Mouse (Mus musculus) liver, embryonic 16.5 days (tissue): Measurements from ENCODE around the gene Ctse. TPM values are rescaled to one million over a fixed set of nuclear protein-coding genes. Genes with fewer than 3 reads are reported as not detected.

ENCODE experiments used
- ATAC-seq: fragments of 200-750 bp; cut with Nextera tagmentation; 2 replicates; pipeline ENCODE4 v1.8.0; 2017; ENCODE audit warnings: low read depth, mild to moderate bottlenecking, moderate number of reproducible peaks, moderate library complexity
- H3K27ac ChIP-seq: fragments of 300-500 bp; sonication (generic); 2 replicates; pipeline ENCODE4 v1.5.1; 2014; ENCODE audit warnings: mild to moderate bottlenecking, low read length
- H3K27me3 ChIP-seq: fragments of 300-500 bp; sonication (generic); 2 replicates; pipeline ENCODE4 v1.6.1; 2014; ENCODE audit warnings: low read depth, low read length, mixed read lengths; ENCODE audit not compliant: control insufficient read depth, insufficient read depth
- H3K36me3 ChIP-seq: fragments of 300-500 bp; sonication (generic); 2 replicates; pipeline ENCODE4 v1.6.1; 2014; ENCODE audit warnings: mild to moderate bottlenecking; ENCODE audit not compliant: control insufficient read depth, insufficient read depth
- H3K4me1 ChIP-seq: fragments of 300-500 bp; sonication (generic); 2 replicates; pipeline ENCODE4 v1.6.1; 2014; ENCODE audit warnings: low read depth, low read length, mixed read lengths; ENCODE audit not compliant: control insufficient read depth
- H3K4me2 ChIP-seq: fragments of 300-500 bp; sonication (generic); 2 replicates; pipeline ENCODE4 v1.6.1; 2014; ENCODE audit warnings: low read depth, low read length, mixed read lengths
- H3K4me3 ChIP-seq: fragments of 300-500 bp; sonication (generic); 2 replicates; pipeline ENCODE4 v1.5.1; 2014; ENCODE audit warnings: low read depth, mild to moderate bottlenecking, low read length
- H3K9ac ChIP-seq: fragments of 300-500 bp; sonication (generic); 2 replicates; pipeline ENCODE4 v1.6.1; 2014; ENCODE audit warnings: low read depth, low read length
- H3K9me3 ChIP-seq: fragments of 300-500 bp; sonication (generic); replicated peaks from 2 replicates; pipeline ENCODE4 v1.6.1; 2016; ENCODE audit warnings: low read length; ENCODE audit not compliant: control insufficient read depth
- WGBS: fragments of 180-500 bp; shearing (Covaris S2); extraction: QIAGEN DNeasy Blood & Tissue Kit; methylation state at CpG from one replicate; pipeline ENCODE4 v1.1.7; 2014; ENCODE audit not compliant: insufficient replicate concordance; 5-methylcytosine and 5-hydroxymethylcytosine counted together
- polyA plus RNA-seq: library from polyadenylated mRNA; unstranded; fragments of >200 nt; fragmentation: Nextera tagmentation; extraction: Ambion mirVana; gene quantifications from 2 replicates; pipeline ENCODE4 v1.2.1, GENCODE M21; 2015

The Ctse gene
- 29.5 and 33.8 TPM in 2 replicates for polyA plus RNA-seq

DNA sequence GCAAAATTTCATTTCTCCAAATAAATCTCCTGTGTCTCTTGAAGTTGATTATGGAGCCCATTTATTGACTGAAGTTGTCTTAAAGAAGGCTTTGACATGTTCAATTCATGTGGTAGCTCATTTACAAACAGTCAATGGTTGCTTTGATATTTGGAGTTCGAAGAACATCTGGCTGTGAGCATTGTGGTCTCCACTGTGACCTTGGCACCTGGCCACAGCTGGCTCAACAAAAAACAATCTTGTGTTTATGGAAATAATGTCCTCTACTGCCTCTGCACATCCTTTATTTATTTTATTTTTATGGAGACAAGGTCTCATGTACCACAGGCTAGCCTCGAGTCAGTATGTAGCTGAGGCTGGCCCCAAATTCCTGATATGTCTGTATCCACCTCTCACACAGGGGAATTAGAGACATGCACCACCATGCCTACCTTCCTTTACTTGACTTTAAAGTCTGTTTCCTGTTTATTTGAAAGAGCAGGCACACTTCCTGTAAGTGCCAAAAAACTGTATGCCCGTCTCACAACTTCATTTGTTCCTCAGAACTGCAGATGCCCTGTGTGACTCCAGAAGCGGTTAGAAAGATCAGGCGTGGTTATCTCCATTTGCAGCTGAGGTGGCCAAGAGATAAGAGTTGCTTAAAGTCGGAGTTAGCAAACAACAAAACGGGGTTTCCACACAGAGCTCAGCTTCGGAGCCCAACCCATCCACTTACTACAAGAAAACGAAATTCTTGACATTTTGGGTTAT, at the start of gene Ctse:
TSS of gene Ctse (plus strand) at position 516 of the 750 bp plus-strand sequence.
- WGBS, result 14% methylated on average over 9 of the region's 9 CpGs
- ATAC-seq, result peak; percentile 98
- H3K27ac ChIP-seq, result peak within 1 kb of the TSS; percentile 95
- H3K4me2 ChIP-seq, result peak within 1 kb of the TSS; percentile 62
- H3K4me1 ChIP-seq, result peaks cover 10% of the 10 kb centered on the region
- 0 out of 2 replicates have a peak, but pooled peaks cover 2% of the 10 kb centered on the region for H3K9me3 ChIP-seq
- H3K4me3 ChIP-seq, result peak within 1 kb of the TSS; percentile 71
- peak within 1 kb of the TSS; percentile 73 for H3K9ac ChIP-seq
- H3K36me3 ChIP-seq, result peaks cover 5% of the 10 kb centered on the region; the same call in 1 of the 2 replicates
- no peaks in the 10 kb centered on the region for H3K27me3 ChIP-seq

DNA sequence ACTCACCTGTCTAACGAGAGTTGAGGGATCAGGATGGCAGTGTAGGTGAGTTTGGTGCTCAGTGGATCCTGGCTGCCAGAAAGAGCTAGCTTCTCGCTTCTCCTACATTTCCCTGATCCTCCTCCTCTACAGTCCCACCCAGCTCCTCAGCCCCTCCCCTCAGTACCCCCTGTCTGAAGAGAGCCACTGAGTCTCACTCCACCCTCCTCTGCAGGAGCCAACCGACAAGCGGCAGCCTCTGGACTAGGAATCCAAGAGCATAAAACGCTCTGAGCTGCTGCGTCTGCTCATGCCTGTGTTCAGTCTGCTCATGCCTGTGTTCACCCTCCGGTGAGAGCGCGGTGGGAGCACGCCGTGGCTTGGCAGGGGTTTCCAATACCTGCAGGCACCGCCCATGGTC, 39.2 kb upstream of the Ctse start, which contains the start of gene Avpr1b:
TSS of gene Avpr1b (plus strand) at position 335 of the 400 bp plus-strand sequence.
- peaks cover 7% of the 10 kb centered on the region; the same call in 1 of the 2 replicates for H3K27me3 ChIP-seq
- H3K27ac ChIP-seq, result no peak within 1 kb of the TSS
- 25% methylated on average over 12 of the region's 12 CpGs for WGBS
- no peaks in the 10 kb centered on the region for H3K36me3 ChIP-seq
- ATAC-seq, result no peak
- no peak within 1 kb of the TSS for H3K4me3 ChIP-seq
- H3K9me3 ChIP-seq, result no peaks in the 10 kb centered on the region
- H3K4me2 ChIP-seq, result no peak within 1 kb of the TSS
- no peaks in the 10 kb centered on the region for H3K4me1 ChIP-seq
- H3K9ac ChIP-seq, result no peak within 1 kb of the TSS

DNA sequence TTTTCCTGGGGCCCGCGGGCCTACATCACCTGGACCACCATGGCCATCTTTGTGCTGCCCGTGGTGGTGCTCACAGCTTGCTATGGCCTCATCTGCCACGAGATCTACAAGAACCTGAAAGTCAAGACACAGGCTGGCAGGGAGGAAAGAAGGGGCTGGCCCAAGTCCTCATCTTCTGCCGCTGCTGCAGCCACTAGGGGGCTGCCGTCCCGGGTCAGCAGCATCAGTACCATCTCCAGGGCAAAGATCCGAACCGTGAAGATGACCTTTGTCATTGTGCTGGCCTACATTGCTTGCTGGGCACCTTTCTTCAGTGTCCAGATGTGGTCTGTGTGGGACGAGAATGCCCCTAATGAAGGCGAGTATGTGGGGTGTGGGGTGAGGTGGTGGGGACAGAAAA, 37.8 kb upstream of the Ctse start:
- H3K36me3 ChIP-seq, result no peaks in the 10 kb centered on the region
- peaks cover 7% of the 10 kb centered on the region; the same call in 1 of the 2 replicates for H3K27me3 ChIP-seq
- H3K9ac ChIP-seq, result no peak overlapping the region
- no peaks in the 10 kb centered on the region for H3K9me3 ChIP-seq
- no peak overlapping the region for H3K27ac ChIP-seq
- H3K4me2 ChIP-seq, result no peak overlapping the region
- 24% methylated on average over 11 of the region's 11 CpGs for WGBS
- no peaks in the 10 kb centered on the region for H3K4me1 ChIP-seq
- no peak overlapping the region for H3K4me3 ChIP-seq
- no peak for ATAC-seq

DNA sequence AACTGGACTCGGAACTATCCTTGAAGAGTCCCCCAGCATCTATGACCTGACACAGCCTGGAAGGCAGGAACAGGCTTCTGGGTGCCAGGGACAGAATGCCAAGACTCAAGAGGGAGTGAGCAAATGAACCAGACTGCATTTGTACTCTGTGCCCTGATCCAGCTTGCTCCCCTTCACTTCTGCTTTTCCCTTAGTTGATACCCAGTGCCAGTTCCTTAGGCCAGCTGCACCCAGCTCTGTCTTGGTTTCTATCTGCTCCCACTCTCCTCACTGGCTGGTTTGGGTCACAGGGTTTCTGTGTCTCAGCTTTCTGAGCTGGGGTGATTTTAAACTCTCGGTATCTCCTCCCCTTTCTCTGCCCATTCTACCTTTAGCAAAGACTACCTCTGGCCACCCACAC, 31.4 kb upstream of the Ctse start:
- H3K4me2 ChIP-seq, result no peak overlapping the region
- no peak overlapping the region for H3K27ac ChIP-seq
- ATAC-seq, result no peak
- no peaks in the 10 kb centered on the region; the same call in 1 of the 2 replicates for H3K27me3 ChIP-seq
- no peak overlapping the region for H3K4me3 ChIP-seq
- no peak overlapping the region for H3K9ac ChIP-seq
- no peaks in the 10 kb centered on the region for H3K9me3 ChIP-seq
- no peaks in the 10 kb centered on the region for H3K36me3 ChIP-seq
- no peaks in the 10 kb centered on the region for H3K4me1 ChIP-seq
- 57% methylated on average over 2 of the region's 2 CpGs for WGBS

DNA sequence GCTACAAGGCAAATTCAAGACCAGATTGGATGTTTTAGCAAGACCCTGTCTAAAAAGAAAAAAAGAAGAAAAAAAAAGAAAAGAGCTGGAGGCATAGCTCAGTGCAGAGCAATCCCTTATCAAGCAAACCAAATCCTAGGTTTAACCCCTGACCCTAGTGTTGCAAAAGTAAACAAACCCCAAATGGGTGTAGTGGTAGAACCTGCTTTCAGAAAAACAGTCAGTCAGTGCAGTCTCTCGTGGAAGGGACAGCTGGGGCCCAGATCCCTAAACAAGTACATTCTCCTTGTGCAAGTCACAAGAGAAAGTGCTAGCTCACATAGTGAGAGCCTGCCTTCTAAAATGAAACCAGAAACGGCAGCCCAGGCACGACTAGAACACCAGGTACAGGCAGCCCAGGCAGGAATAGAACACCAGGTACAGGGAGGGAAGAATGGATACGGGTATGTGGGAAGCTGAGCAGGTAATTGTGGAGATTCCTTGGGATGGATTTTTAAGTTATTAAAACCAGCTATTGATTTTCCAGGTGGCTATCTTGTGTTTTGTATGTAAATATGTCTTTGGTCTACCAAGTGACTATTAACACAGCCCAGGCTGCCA, 25.4 kb upstream of the Ctse start:
- WGBS, result 42% methylated on average over 4 of the region's 4 CpGs
- H3K27ac ChIP-seq, result peak overlapping the region; percentile 70
- ATAC-seq, result peak; percentile 25

DNA sequence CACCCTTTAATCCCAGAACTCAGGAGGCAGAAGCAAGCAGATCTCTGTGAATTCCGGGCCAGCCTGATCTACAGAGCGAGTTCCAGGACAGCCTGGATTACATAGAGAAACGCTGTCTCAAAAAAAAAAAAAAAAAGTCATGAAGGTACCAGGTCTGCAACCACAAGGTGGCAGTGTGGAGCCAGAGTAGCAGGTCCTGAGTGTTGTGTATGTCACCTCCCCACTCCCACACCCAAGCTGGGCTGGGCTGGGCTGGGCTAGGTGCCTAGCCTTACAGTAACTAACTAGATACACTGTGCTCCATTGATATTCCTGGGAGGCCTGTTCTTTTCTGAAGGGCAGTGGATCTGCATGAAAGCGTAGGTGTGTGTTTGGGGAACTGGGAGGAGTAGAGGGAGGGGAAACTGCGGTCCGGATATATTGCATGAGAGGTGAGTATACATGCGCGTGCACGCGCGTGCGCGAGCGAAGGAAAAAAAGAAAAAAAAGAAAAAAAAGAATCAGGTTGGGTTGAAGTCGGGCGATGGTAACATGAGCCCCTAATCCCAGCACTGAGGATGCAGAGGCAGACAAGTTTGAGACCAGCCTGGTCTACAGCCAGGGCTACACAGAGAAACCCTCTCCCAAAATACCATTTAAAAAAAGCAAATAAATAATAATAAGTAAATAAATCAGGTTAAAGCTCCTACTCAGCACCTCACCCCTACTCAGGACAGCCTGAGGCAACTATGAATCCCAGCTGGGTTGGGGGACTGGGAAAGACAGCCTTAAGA, 24.6 kb upstream of the Ctse start:
- peak; percentile 86 for ATAC-seq
- H3K4me3 ChIP-seq, result no peak overlapping the region

More for the DNA sequence above, 25.4 kb upstream of the Ctse start:
- Histone ChIP-seq H3K4me3 (no peak overlapping the region), H3K4me2 (peak overlapping the region; percentile 27; the same call in 1 of the 2 replicates), H3K27me3 (no peaks in the 10 kb centered on the region; the same call in 1 of the 2 replicates), H3K36me3 (no peaks in the 10 kb centered on the region), H3K9ac (peak overlapping the region; percentile 6; the same call in 1 of the 2 replicates), H3K9me3 (no peaks in the 10 kb centered on the region), H3K4me1 (peaks cover 29% of the 10 kb centered on the region)

DNA sequence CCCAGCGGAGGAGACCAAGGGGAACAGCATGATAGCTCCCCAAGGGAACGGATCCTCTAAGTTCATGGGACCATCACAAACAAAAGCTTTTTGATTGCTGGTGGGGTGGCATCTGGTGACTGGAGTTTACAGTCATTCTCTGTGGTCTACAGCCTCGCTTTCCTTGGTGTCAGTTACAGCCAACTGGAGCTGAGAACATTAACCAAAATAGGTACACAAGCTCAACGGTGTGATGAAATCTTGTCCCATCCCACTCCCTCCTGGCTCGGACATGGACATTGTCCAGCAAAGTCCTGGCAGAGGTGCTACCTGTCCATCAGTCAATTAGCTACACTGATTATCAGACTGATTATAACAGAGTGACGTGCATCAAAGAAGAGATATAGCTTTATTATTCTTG, 23.5 kb upstream of the Ctse start:
- 74% methylated on average over 6 of the region's 6 CpGs for WGBS
- no peak overlapping the region for H3K9ac ChIP-seq
- peak overlapping the region; percentile 45 for H3K27ac ChIP-seq
- no peaks in the 10 kb centered on the region; the same call in 1 of the 2 replicates for H3K27me3 ChIP-seq
- ATAC-seq, result peak; percentile 22; the same call in 1 of the 2 replicates
- H3K4me2 ChIP-seq, result no peak overlapping the region
- H3K36me3 ChIP-seq, result no peaks in the 10 kb centered on the region
- no peak overlapping the region for H3K4me3 ChIP-seq
- peaks cover 29% of the 10 kb centered on the region for H3K4me1 ChIP-seq
- no peaks in the 10 kb centered on the region for H3K9me3 ChIP-seq

More for the DNA sequence above, 24.6 kb upstream of the Ctse start:
- peak overlapping the region; percentile 17; the same call in 1 of the 2 replicates for H3K4me2 ChIP-seq
- no peaks in the 10 kb centered on the region; the same call in 1 of the 2 replicates for H3K27me3 ChIP-seq
- no peak overlapping the region for H3K9ac ChIP-seq
- no peaks in the 10 kb centered on the region for H3K9me3 ChIP-seq
- WGBS, result 66% methylated on average over 16 of the region's 16 CpGs
- no peaks in the 10 kb centered on the region for H3K36me3 ChIP-seq
- H3K4me1 ChIP-seq, result peaks cover 29% of the 10 kb centered on the region
- H3K27ac ChIP-seq, result no peak overlapping the region; the same call in none of the 2 replicates

DNA sequence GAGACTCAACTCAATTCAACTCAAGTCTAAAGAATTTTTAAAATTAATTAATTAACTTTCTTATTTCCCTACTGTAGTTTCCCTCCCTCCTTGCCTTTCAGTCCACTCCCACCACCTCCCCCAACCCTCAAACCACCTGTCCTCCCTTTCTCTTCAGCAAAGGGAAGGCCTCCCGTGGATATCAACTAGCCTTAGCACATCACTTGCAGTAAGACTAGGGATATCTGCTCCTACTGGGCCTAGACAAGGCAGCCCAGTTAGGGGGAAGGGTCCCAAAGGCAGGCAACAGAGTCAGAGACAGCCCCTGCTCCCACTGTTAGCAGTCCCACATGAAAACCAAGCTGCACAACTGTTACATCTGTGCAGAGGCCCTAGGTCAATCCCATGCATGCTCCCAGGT, 22.0 kb upstream of the Ctse start:
- no peaks in the 10 kb centered on the region for H3K9me3 ChIP-seq
- 63% methylated on average over 1 of the region's 1 CpGs for WGBS
- no peak for ATAC-seq
- H3K27ac ChIP-seq, result peak overlapping the region; percentile 46
- H3K27me3 ChIP-seq, result no peaks in the 10 kb centered on the region
- H3K36me3 ChIP-seq, result no peaks in the 10 kb centered on the region
- H3K9ac ChIP-seq, result no peak overlapping the region
- H3K4me1 ChIP-seq, result peaks cover 29% of the 10 kb centered on the region
- no peak overlapping the region for H3K4me3 ChIP-seq
- peak overlapping the region; percentile 21; the same call in 1 of the 2 replicates for H3K4me2 ChIP-seq
